Mouse (Mus musculus) testis, adult 2 months (tissue): ENCODE results near the gene Nos1. TPM values are rescaled to one million over a fixed set of nuclear protein-coding genes. Genes with fewer than 3 reads are reported as not detected.
A peak's percentile ranks its signal among the peaks of the same experiment; 100 is the strongest.

Experiments
- H3K27ac ChIP-seq: fragments of 200-500 bp; 2 replicates; pipeline ENCODE4 v1.5.1; 2012; ENCODE audit warnings: low read depth, low read length; ENCODE audit not compliant: control insufficient read depth, insufficient read depth
- H3K27me3 ChIP-seq: fragments of 200-500 bp; 2 replicates; pipeline ENCODE4 v1.6.1; 2012; ENCODE audit warnings: mild to moderate bottlenecking, low read length, moderate library complexity; ENCODE audit not compliant: control insufficient read depth, insufficient read depth
- H3K36me3 ChIP-seq: fragments of 200-500 bp; 2 replicates; pipeline ENCODE4 v1.6.1; 2012; ENCODE audit warnings: mild to moderate bottlenecking, low read length; ENCODE audit not compliant: control insufficient read depth, insufficient read depth
- H3K4me1 ChIP-seq: fragments of 200-500 bp; 2 replicates; pipeline ENCODE4 v1.6.1; 2012; ENCODE audit warnings: low read length; ENCODE audit not compliant: control insufficient read depth, insufficient read depth
- H3K4me3 ChIP-seq: fragments of 200-500 bp; 2 replicates; pipeline ENCODE4 v1.5.1; 2012; ENCODE audit warnings: low read depth, mild to moderate bottlenecking, low read length, moderate library complexity, mixed read lengths; ENCODE audit not compliant: control insufficient read depth
- CTCF ChIP-seq: fragments of 200-500 bp; IDR thresholded peaks from 2 replicates; pipeline ENCODE4 v1.5.1; 2012; ENCODE audit warnings: low read depth, mild to moderate bottlenecking, inconsistent platforms, low read length, moderate library complexity; ENCODE audit not compliant: control insufficient read depth, insufficient read depth, insufficient replicate concordance
- POLR2A ChIP-seq: fragments of 200-500 bp; IDR thresholded peaks from 2 replicates; pipeline ENCODE4 v1.6.1; 2012; ENCODE audit warnings: low read depth, mild to moderate bottlenecking, inconsistent platforms, low read length, moderate library complexity; ENCODE audit not compliant: control insufficient read depth
- polyA plus RNA-seq: library from polyadenylated mRNA; depleted of rRNA; stranded (reverse); fragments of >200 nt; gene quantifications from 2 replicates; pipeline ENCODE4 v1.2.3, GENCODE M21; 2012

The Nos1 gene
- polyA plus RNA-seq, 1 experiment, result 0.94 TPM

DNA sequence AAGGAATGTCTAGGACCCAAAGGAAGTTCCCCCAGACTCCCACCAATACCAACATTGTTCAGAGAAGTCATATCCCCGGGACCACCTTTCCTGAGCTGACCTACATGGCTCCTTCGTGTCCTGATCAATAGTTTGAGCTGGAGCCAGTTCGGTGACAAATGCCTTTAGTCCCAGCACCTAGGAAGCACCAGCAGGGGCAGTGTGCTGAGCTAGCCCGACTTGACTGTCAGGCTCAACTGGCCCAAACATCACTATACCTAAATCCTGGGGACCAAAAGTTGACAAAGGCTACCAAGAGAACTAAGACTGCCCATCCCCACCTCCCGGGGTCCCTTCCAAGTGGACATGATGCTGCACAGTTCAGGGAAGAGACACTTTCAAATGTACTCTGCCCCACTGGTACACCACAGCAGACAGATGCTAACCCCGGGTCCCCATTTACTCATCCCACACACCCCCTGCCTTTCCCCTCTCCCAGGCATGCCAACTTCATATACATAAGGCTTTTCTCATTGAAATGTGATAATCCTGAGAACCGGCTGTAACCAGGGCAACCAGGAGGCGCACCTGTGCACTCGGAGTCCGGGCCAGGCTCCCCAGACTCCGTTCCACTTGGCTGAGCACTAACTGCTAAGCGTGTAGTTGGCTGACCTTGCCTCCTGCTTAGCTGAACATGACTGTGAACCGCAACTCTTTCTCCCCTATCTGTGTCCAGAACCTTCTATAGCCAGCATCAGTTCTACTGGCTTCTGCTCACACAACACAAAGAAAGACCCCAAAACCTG, 120.3 kb downstream of the Nos1 start:
- Histone ChIP-seq H3K36me3 (no peaks in the 10 kb centered on the region), H3K4me3 (no peak overlapping the region), H3K4me1 (no peaks in the 10 kb centered on the region), H3K27me3 (no peaks in the 10 kb centered on the region), H3K27ac (no peak overlapping the region)
- no peak for TF ChIP-seq CTCF
- no peak for TF ChIP-seq POLR2A

GRCm38 (mm10) chr5:117903534-117903933, 122.7 kb downstream of the Nos1 start:
- no peak overlapping the region for H3K4me3 ChIP-seq
- TF ChIP-seq POLR2A, result no peak
- TF ChIP-seq CTCF, result no peak
- H3K27me3 ChIP-seq, result no peaks in the 10 kb centered on the region
- H3K27ac ChIP-seq, result no peak overlapping the region
- no peaks in the 10 kb centered on the region for H3K4me1 ChIP-seq
- H3K36me3 ChIP-seq, result no peaks in the 10 kb centered on the region

GRCm38 (mm10) chr5:117905728-117906127, 124.9 kb downstream of the Nos1 start:
- TF ChIP-seq POLR2A, result no peak
- no peak for TF ChIP-seq CTCF

DNA sequence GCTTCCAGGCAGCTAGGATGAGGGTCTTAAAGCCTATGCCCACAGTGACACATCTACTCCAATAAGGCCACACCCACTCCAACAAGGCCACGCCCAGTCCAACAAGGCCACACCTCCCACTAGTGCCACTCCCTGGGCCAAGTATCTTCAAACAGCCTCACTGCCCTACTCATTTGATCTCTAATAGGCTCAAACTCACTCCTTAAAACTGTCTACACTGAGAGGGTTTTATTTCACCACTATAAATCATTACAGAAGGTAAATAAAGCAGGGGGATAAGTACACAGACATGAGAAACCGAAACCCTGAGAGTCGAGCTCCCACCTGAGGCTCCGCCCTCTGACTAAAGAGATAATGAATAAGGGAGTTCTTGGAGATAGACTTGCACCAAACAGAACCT, 128.7 kb downstream of the Nos1 start:
- H3K4me1 ChIP-seq, result no peaks in the 10 kb centered on the region
- no peak overlapping the region for H3K27ac ChIP-seq
- TF ChIP-seq CTCF (no peak), POLR2A (no peak)
- peak overlapping the region; percentile 70 for H3K4me3 ChIP-seq
- H3K27me3 ChIP-seq, result no peaks in the 10 kb centered on the region
- H3K36me3 ChIP-seq, result no peaks in the 10 kb centered on the region

More at GRCm38 (mm10) chr5:117905728-117906127, 124.9 kb downstream of the Nos1 start:
- H3K27me3 ChIP-seq, result no peaks in the 10 kb centered on the region
- H3K4me3 ChIP-seq, result no peak overlapping the region
- no peaks in the 10 kb centered on the region for H3K36me3 ChIP-seq
- H3K27ac ChIP-seq, result no peak overlapping the region
- H3K4me1 ChIP-seq, result no peaks in the 10 kb centered on the region

- Histone ChIP-seq H3K27ac (no peak overlapping the region), H3K4me1 (no peaks in the 10 kb centered on the region), H3K27me3 (no peaks in the 10 kb centered on the region), H3K36me3 (no peaks in the 10 kb centered on the region), H3K4me3 (no peak overlapping the region)
- no peak for TF ChIP-seq CTCF
- no peak for TF ChIP-seq POLR2A
Measured at GRCm38 (mm10) chr5:117916349-117916748, 135.5 kb downstream of the Nos1 start.

GRCm38 (mm10) chr5:117916906-117917305, 136.1 kb downstream of the Nos1 start:
- no peaks in the 10 kb centered on the region for H3K27me3 ChIP-seq
- no peak overlapping the region for H3K27ac ChIP-seq
- no peaks in the 10 kb centered on the region for H3K4me1 ChIP-seq
- peak; percentile 62; the same call in 1 of the 2 replicates for TF ChIP-seq CTCF
- no peak for TF ChIP-seq POLR2A
- H3K4me3 ChIP-seq, result no peak overlapping the region
- no peaks in the 10 kb centered on the region for H3K36me3 ChIP-seq

DNA sequence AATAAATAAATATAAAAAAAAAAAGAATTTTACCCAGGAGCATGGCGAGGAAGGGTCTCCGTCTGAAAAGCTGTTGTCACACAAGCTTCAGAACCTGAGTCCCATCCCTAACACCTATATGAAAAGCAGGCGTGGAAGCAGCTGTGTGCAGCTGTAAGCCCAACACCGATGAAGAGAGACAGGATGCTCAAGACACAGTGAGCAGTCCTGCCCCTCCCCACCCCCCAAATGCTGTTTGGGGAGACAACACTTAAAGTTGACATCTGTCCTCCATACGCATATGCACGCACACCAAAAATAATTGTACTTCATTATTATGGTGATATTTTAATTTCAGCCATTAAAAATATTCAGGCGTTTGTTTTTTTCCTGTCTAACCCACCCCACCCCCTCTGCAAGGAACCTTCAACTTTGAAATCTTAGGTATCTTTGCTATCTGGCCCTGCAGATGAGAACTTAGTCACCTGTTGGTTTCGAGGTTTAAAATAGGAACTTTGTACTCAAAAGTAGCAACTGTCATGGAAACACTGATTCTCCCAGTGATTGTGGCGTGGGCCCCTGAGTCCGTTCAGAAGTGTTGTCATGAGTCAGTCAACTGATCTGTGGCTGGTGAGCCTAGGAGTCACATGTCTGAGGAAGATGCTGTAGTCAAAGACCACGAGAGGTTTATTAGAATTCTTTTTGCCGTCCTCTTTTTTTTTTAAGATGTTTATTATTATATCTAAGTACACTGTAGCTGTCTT, 141.1 kb downstream of the Nos1 start:
- Histone ChIP-seq H3K27me3 (no peaks in the 10 kb centered on the region), H3K4me3 (no peak overlapping the region)

More for the DNA sequence above, 141.1 kb downstream of the Nos1 start:
- no peaks in the 10 kb centered on the region for H3K36me3 ChIP-seq
- H3K27ac ChIP-seq, result no peak overlapping the region
- TF ChIP-seq CTCF (no peak), POLR2A (no peak)
- no peaks in the 10 kb centered on the region for H3K4me1 ChIP-seq
